Mouse (Mus musculus) retina, embryonic 14.5 days (tissue): ENCODE results near the gene Cutc.

ENCODE experiments used
- DNase-seq: peaks from one replicate; pipeline ENCODE4 v3.0.0-alpha.2; 2015; ENCODE audit warnings: low spot score

Cutc gene

DNA sequence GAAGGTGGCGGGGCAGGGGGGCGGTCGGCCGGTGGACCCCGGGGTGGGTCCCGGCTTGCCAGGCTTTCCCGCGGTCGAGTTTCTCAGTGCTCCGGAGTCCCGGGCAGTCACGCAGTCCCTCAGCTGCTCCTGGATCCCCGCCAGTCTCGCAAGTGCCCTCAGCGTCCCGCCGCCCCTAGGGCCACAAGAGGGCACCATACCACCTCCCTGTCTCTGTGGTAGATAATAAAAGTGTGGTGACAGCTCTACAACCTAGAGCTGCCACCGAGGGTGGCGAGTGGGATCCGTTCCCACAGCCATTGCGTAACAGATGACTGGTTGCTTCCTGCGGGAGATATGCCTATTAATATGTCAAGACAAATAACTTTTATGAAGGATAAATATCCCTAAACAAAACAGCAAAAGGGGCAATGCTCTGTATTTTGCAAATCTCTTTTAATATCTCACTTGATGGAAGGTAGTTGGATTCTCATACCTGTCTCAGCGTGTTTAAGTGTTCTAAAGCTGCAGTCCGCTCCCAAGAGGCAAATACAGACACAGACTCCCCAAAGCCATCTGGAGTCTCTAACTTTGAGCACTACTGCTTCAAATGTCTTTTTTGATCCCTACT lies 535 bp downstream of the Cutc start:
- peak; percentile 86 for DNase-seq

DNA sequence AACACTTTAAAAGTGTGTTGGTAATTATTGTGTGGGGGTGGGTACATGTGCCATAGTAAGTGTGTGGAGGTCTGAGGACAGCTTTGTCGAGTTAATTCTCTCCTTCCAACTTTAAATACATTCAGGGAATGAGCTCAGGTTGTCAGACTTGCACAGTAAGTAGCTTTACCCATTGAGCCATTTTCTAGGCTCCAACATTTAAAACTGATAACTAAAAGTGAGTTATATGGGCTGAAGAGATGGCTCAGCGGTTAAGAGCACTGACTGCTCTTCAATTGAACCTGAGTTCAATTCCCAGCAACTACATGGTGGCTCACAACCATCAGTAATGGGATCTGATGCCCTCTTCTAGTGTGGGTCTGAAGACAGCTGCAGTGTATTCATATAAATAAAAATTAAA lies 1.4 kb downstream of the Cutc start:
- DNase-seq: no peak

DNA sequence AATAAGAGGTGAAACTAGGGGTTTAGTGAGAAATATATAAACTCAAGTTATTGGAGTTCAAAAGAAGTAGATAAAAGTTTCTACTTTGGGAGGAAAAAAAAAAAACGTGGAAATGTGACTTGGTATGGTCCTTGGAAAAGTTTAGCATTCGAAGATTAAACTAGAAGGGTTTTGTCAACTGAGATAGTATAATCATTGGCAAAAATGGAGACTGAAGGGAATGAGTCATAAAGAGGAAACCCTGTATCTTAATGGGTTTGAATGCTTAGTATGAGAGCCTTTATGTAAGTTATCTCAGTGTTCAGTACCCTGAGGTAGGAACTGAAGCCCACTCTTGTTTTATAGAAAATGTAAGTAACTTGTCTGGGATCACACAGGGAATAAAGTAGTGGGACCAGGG lies 2.1 kb downstream of the Cutc start:
- no peak for DNase-seq

DNA sequence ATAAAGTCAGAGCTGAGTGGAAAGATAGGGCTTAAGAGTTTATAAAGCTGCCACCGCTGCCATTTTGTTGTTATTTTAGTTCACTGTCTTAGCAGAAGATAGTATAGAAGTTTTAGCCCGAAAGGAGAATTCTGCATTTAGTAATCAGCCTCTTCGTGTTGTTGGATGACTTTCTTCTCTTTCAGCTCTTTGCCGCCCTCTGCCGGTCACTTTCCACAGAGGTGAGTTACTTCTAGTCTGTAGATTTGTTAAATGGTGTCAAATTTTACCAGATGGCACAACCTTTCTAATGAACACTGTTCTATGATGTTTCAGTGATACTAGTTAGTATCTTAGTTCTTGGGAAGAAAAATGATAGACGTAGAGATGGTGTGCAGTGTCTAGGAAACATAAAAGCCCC lies 7.7 kb downstream of the Cutc start:
- DNase-seq: peak; percentile 82

DNA sequence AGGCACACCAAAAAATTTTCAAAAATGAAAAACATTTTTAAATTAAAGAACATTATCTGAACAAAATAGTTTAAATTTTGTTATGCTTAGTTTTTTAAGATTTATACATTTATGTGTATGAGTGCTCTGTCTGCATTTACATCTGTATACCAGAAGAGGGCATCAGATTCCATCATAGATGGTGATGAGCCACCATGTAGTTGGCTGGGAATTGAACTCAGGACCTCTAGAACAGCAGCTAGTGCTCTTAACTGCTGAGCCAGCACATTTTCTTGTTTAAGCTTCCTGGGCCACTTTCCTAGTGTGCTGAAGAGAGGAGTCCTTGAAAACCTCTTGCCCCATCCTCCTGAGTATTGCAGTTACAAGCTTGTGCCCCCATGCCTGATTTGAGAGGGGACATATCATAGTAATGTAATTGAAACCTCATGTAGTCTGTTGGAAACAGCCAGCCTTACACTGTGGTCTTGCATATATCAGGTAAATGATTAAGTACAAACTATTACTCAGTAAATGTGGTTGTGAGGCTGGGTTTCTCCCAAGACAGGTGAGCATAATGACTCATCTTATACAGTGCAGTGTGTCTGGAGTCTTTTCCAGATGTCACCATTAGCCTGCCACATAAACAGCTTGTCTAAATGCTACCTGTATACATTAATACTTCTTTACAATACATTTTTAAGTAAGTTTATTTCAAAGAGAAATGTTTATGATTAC lies 8.9 kb downstream of the Cutc start:
- DNase-seq: no peak

DNA sequence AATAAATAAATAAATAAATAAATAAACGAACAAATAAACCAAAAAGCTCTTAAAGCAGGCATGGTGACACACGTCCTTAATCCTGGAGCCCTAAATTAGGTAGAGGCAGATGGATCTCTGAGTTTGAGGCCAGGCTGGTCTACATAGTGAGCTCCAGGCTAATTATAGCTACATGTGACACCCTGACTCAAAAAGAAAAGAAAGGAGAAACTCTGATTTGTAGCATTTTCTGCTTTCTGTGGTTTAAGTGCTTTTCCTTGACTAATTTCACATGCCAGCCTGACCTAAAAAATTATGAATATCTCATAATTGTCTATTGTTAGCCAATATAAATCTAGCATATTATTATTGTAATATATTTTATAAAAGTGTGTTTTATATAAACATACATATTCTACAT lies 9.6 kb downstream of the Cutc start:
- no peak for DNase-seq

DNA sequence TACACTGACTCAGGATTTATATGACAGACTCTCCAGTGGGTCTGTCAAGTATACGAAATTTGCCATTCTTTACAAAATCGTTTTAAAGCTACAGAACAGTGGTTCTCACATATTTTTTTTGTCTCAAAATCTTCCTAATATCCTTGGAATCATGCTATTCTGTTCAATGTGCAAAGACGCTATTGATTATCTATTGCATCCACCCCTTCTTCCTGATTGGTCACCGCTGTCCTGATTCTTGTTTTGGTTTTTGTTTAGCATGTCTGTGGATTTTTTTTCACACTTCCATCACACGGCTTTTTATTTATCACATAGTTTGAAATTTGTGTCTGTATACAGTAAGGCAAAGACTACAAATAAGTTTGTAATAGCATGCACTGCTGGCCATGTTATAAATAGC lies 13.7 kb downstream of the Cutc start:
- DNase-seq: no peak

DNA sequence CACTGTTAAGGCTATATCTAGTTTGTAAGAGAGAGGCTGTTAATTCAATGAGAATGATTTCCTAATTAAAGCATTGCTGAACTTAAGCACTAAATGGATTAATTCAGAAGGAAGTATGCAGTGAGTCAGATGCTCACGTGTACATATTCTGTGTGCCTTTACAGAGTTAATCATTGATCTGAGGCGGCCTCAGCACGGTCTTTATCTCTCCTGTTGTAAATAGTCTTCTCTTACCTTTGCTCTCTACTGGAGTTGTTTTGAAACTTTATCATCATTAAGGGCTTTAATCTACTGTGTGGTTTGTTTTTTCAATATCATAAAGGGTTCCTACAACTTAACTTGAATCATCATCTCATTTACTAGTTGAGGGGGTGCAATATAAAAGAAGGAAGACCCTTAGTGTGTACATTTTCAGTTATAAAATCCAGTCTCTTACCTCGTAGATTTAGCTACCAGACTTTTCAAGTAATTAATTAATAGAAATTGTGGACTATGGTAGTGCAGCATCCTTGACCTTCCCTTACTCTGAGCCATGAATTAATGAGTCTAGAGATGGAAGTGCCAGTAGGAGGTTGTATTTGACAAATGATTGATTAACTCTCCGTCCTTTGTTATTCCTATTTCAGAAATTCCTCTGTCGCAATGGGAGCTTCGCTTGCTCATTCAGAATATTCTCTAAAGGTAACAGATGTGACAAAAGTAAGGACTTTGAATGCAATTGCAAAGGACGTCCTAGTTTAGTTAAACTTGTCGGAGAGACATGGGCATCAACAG lies 14.9 kb downstream of the Cutc start:
- DNase-seq: no peak

DNA sequence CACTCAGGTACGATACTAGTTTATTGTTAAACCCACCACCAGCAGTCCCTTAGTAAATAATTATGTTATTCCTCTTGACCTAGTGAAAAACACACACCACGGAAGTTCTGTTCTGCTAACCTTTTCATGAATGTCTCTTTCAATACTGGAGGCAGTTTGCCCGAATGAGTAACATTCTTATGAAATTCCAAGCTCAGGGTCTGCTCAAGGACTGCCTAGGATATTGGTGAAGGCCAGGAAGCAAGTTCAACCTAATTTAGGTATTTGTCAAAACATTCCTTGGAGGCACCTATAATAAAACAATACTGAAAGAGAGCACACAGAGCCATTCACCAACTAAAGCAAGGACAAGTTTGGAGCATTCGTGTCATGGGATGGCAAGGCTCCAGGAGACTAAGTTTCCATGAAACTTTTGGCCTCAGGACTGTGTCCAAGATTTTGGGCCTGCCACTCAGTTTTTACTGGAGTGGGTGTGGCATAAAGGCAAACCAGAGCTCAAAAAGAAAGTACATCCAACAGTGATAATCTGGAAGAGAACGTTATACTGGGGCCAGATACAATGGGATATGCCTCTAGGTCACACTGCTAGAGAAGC lies 16.7 kb downstream of the Cutc start:
- DNase-seq: no peak

DNA sequence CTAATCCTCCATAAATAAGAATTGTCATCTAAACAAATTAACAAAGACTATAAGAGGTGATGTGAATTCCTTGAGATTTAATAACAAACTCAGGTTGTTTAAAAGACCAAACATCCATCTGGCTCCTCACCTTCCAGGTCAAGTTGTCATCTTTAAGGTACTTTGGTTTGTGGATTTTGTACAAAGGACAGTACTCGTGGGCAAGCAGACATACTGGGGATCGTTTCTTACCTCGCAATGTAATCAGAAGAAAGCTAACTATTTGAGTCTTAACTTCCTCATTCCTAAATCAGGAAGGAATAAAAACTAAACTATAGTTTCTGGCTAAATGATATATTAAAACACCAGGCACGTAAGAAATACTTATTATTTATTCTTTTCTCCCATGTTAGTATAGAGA lies 17.8 kb downstream of the Cutc start:
- DNase-seq: no peak

DNA sequence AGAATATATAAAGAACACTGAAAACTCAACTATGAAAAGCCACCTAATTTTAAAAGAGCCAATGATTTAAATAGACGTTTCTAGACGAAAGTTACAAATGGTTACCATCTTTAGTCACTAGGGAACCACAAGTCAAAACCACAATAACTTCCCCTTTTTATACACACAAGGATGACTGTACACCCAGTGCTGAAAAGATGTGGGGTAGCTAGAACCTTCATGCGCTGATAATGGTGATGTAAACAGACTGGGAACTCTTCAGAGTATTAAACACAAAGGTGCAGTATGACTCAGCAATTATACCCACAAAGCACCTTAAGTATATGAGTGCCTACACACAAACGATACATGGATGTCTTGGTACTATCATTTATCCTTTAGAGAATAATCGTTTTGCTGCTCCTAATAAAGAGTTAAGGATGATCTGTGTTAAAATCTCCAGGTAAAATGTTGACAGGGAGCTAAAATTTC lies 18.7 kb downstream of the Cutc start:
- no peak for DNase-seq

DNA sequence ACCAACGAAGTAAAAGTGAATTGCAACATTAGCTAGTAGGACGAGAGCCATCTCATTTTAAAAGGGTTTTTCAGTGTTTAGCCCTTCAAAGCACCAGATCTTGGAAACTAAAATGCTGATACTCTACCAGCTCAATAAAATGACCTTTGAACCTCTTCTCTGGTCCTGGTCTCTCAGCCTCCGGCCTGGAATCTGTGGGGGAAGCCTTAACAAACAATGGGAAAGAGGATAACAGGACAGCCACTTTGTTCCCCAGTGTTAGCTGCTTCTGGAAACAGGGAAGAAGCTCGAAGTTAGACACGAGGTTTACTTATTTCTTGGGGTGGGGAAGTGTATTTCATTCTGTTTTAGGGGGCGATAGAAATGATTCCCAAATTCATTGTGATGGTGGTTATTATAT lies 19.5 kb downstream of the Cutc start:
- DNase-seq: no peak

DNA sequence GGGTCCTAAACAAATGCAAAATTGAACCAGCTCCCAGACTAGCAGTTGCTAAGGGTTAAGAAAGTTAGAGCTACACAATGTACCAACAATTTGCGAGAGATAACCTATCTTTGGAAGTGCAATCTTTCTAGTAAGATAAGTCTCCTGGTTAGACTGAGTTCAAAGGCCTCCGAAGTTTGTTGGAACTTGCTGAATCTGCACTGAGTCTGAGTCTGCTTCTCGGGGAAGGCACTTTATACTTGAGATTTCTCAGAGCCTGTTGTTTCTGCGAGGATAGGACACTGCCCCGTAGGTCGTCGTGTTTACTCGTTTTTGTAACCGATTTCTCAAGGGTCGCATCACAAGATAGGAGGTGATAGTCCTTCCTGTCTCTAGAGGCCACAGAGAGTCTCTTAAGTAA lies 22.6 kb downstream of the Cutc start:
- DNase-seq: no peak

DNA sequence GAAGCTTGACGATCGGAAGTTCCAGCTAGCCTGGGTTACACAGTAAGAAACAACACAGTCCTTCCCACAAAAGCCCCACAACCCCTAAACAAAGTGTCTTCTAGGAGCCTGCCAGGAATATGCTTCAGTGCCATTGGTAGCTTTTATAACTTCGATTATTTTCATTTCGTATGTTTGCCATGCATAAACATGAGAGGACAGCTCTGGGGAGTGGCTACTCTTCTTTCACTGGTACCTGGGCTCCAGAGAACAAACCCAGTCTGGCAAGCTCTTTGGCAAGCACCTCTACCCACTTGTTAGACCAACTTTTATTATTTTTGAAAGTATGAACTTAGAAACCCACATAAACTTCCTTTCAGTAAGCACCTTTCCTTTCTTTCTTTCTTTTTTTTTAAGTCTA lies 23.8 kb downstream of the Cutc start:
- DNase-seq: no peak

DNA sequence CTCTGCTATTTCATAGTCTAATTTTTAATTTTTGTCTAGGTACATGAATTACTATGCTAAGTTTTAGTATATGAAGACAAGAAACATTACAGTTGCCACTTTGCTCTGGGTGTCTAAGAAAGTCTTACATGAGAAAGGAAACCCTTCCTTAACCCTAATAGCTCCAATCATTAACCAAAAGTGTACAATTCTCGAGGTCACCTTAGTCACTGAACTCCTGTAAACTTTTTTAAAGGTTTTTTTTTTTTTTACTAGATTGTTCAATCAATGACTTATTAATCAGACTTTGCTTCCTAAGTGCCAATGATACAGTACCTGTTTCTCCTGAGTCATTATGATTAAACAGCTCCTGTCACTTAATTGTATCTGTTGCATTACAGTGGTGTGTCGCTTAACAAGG lies 24.5 kb downstream of the Cutc start:
- no peak for DNase-seq

DNA sequence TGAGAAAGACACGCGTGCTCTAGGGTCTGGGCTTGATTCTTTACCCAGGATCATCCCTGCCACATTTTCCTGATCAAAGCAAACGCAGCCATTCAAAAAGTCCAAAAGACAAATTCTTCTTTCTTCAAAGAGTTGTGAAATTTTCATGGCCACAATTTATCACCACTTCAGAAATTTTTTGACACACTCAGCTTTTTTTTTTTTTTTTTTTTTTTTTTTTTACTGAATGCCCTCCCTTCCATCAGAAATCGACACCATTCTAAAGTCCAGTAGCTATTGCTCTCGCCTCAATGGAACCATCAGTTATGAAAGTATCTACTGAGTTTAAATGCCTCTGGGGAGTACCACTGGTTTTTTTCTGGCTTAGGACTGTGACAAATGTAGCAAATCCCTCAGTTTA lies 27.6 kb downstream of the Cutc start:
- DNase-seq: no peak

DNA sequence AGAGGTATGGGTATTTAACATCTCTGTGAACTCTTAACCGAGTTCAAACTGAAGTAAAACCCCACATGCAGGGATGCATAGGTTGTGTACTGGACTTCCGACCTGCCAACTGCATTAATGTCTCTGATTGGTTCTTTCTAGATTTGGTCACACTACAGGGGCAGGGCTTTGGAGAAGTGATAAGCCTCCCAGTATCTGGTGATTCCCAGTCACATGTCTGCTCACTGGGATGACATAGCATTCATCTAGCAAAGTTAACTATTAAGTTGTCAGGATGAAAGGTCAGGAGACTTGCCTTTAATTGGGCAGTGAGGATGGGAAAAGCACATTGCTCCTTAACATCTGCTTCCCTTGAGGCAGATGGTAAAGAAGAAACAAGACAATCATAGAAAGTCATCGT lies 29.2 kb downstream of the Cutc start, which contains the start of gene Abcc2:
Gene Abcc2, plus strand, starts transcription at position 213 of the 400 bp plus-strand sequence.
- DNase-seq: no peak

DNA sequence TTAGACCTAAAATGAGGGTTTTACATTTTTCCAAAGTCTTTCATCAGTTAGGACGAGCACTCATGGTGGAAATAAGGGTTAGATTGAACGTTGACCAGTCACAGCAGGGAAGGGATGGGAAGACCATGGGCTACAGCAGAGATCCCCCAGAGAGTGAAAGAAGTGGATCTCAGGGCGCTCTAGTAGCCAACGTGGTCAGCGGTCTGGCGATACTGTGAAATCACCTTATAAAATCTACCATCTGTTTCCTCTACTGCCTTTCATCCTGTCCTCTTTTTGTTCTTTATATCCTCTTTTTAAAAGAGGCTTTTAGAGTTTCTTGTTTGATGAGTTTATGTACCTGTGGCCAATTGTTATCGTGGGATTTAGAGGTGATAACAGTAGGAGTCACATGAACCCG lies 32.0 kb downstream of the Cutc start:
- no peak for DNase-seq

DNA sequence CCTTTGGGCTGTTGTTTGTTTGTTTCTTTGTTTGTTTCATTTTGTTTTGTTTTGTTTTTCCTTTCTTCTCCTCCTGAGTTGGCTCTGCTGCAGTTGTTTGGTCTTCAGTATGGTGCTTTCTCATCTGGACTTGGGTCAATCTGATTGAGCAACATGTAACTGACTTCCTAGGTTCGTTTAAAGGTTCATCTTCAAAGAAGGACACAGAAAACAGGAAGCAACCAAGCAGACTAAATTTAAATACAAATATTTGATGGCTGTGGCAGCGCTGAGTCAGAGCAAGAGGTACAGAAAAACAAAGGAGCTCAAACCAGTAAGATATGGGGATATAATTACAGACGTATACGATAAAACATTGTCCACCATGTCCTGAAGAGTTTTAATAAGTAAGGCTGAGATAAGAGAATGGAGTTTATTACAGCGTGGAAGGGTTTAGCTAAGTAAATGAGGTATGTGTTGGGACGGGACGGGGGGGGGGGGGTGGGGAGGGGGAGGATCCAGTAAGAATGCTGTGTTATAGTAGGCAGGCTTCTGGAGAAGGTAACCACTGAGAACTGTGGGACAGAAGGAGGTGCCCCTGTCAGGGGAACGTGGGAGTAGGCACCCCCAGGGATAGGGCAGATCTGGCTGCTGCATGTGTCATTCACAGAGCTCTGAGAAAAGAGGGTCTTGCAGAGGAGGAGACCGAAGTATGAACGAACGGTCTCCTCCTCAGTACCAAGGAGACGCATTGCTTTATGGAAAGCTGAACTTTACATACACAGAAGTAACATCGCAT lies 33.6 kb downstream of the Cutc start:
- no peak for DNase-seq

DNA sequence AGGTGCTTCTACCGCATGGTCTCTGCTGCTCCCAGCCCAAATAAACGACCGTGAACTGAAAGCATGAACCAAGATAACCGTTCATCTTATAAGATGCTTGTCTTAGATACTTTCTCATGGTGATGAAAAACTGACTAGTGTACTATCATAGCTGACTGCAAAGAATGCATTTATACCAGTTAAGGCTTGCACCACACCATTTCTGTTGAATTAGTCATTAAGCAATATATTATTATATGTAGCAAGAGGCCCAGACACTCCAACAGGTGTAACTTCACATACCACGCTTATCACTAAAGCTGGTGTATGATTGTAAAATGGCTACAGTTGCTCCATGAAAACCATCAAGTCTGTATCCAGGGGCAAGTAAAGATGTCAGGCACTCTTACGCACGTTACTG lies 37.0 kb downstream of the Cutc start:
- no peak for DNase-seq

DNA sequence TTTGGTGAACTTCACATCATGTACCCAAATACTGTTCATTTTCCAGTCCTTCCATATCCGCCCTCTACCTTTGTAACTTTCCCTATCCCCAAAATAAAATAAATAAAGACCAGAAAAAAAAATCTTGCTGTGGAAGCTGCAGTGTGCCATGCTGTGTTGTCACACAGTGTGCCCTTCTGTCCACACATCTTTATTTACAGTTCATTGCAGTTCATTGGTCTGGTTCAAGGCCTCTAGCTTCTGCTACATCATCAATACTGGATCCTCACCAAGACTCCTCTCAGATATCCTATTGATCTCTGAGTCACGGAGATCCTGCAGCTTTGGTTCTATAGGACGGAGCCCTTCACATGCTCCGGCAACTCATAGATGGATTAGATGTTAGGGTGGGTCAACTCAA lies 39.7 kb downstream of the Cutc start:
- DNase-seq: no peak

DNA sequence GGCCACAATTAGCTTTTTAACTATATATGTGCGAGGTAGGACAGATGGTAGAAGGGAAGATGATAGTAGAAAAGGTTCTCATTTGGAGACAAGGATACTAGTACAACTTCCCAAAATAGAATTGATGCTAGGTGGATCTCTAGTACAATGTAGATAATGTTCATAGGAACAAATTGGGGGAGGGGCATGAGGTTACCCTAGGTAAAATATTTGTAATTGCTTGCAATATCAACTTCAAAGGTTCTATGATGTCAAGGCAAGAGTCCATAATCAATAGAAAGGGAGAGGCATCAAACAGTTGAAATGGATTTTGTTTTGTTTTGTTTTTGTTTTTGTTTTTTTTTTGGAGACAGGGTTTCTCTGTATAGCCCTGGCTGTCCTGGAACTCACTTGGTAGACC lies 41.2 kb downstream of the Cutc start:
- DNase-seq: no peak
